In genomic region chr11:99430670-99431069, GRCm38 (mm10) we compare ENCODE assay signal across 9 mouse cellular contexts. TPM values are rescaled to one million over a fixed set of nuclear protein-coding genes. Genes with fewer than 3 reads are reported as not detected.
DNase-seq lines count a peak whose midpoint lies in the region; ATAC-seq lines count a peak whose summit lies in the region.
"Had no signal": no experiment of that assay in that cellular context is flagged by ENCODE, and none has a peak within 500 bp of the region (broad histone marks: within the 10 kb centered on the region; RNA-seq: fewer than 3 reads in every experiment).

No protein-coding gene starts in this region.

- H3K4me3 ChIP-seq in limb, embryonic 11.5 days (ENCODE audit: low read depth, low read length), result no peak overlapping the region
- no peak overlapping the region for H3K4me3 ChIP-seq in limb, embryonic 10.5 days
- H3K4me3 ChIP-seq: limb, embryonic 15.5 days had no signal

- H3K27me3 ChIP-seq in limb, embryonic 11.5 days (ENCODE audit: control insufficient read depth, insufficient read depth, low read length), result no peaks in the 10 kb centered on the region
- no peaks in the 10 kb centered on the region for H3K27me3 ChIP-seq in limb, embryonic 10.5 days (ENCODE audit: low read depth, poor library complexity, severe bottlenecking)
- H3K27me3 ChIP-seq: limb, embryonic 15.5 days had no signal

- no peaks in the 10 kb centered on the region for H3K9me3 ChIP-seq in limb, embryonic 11.5 days (ENCODE audit: control insufficient read depth, low read length)
- no peaks in the 10 kb centered on the region for H3K9me3 ChIP-seq in limb, embryonic 10.5 days (replicated peaks)
- H3K9me3 ChIP-seq: limb, embryonic 15.5 days had no signal

- no peak overlapping the region for H3K9ac ChIP-seq in limb, embryonic 11.5 days (ENCODE audit: low read length)
- H3K9ac ChIP-seq: limb, embryonic 15.5 days had no signal

- no peak for ATAC-seq in limb, embryonic 11.5 days (ENCODE audit: insufficient number of reproducible peaks, low FRiP score, low TSS enrichment, low read depth)

- no peak overlapping the region for H3K4me2 ChIP-seq in limb, embryonic 11.5 days (ENCODE audit: low read depth, severe bottlenecking)
- H3K4me2 ChIP-seq: limb, embryonic 15.5 days had no signal

- no peak overlapping the region for H3K27ac ChIP-seq in limb, embryonic 11.5 days (replicated peaks; ENCODE audit: low read depth, low read length)
- H3K27ac ChIP-seq in limb, embryonic 10.5 days, result no peak overlapping the region
- H3K27ac ChIP-seq: limb, embryonic 15.5 days had no signal

- intact Hi-C loops in left cerebral cortex, postnatal 4 days (cut with DNase I), result no loop called here

- no peaks in the 10 kb centered on the region for H3K4me1 ChIP-seq in limb, embryonic 11.5 days (ENCODE audit: control insufficient read depth, insufficient read depth, low read length)
- no peaks in the 10 kb centered on the region for H3K4me1 ChIP-seq in limb, embryonic 10.5 days
- H3K4me1 ChIP-seq: limb, embryonic 15.5 days had no signal

- DNase-seq in cerebellum, adult 18-20 months, result peak; percentile 8 to 11
- DNase-seq in cerebellum, adult 8-10 months, result no peak
- DNase-seq in limb, embryonic 11.5 days (ENCODE audit: low spot score), result peak; percentile 24
- DNase-seq in limb, embryonic 10.5 days (ENCODE audit: low spot score), result no peak
- peak; percentile 41 for DNase-seq in adrenal gland, postnatal 14 days
- peak; percentile 73 for DNase-seq in left cerebral cortex, postnatal 4 days
- no peak for DNase-seq in frontal cortex, postnatal 14 days (ENCODE audit: low spot score in 2 of 2)
- no peak for DNase-seq in spleen, postnatal 4 days (ENCODE audit: low spot score in 2 of 2)

- 55% methylated on average over 12 of the region's 12 CpGs for WGBS in limb, embryonic 11.5 days
- WGBS in limb, embryonic 10.5 days, result 55% methylated on average over 12 of the region's 12 CpGs

- H3K36me3 ChIP-seq in limb, embryonic 11.5 days (ENCODE audit: control insufficient read depth, insufficient read depth, low read length), result no peaks in the 10 kb centered on the region
- H3K36me3 ChIP-seq in limb, embryonic 10.5 days, result no peaks in the 10 kb centered on the region
- H3K36me3 ChIP-seq: limb, embryonic 15.5 days had no signal

RNA-seq across cellular contexts. Expression of gene Krt20, which starts 7.3 kb away (rescaled TPM):
- 0.32 and 0.44 TPM in 2 replicates for polyA plus RNA-seq in limb, embryonic 11.5 days (2014; fragmentation: Nextera tagmentation; extraction: Ambion mirVana)
- polyA plus RNA-seq in limb, embryonic 10.5 days (2016; fragmentation: Nextera tagmentation; extraction: Ambion mirVana), result 0.26 and 0.59 TPM in 2 replicates
- 0.30 and 0.96 TPM in 2 replicates for total RNA-seq in adrenal gland, postnatal 14 days (2021)
- not detected for total RNA-seq in left cerebral cortex, postnatal 4 days (2021)

RNA-seq across cellular contexts. Expression of gene Krt12, which starts 8.6 kb away (rescaled TPM):
- not detected in 2 replicates for polyA plus RNA-seq in limb, embryonic 11.5 days (2014; fragmentation: Nextera tagmentation; extraction: Ambion mirVana)
- polyA plus RNA-seq in limb, embryonic 10.5 days (2016; fragmentation: Nextera tagmentation; extraction: Ambion mirVana), result not detected in 2 replicates
- total RNA-seq in adrenal gland, postnatal 14 days (2021), result not detected in 2 replicates
- total RNA-seq in left cerebral cortex, postnatal 4 days (2021), result 1 to 10 TPM; 1.2 to 1.7 TPM

RNA-seq across cellular contexts. Expression of gene Krt10, which starts 41.5 kb away (rescaled TPM):
- 23.8 and 24.0 TPM in 2 replicates for polyA plus RNA-seq in limb, embryonic 11.5 days (2014; fragmentation: Nextera tagmentation; extraction: Ambion mirVana)
- polyA plus RNA-seq in limb, embryonic 10.5 days (2016; fragmentation: Nextera tagmentation; extraction: Ambion mirVana), result 18.7 and 20.5 TPM in 2 replicates
- 4.3 and 5.6 TPM in 2 replicates for total RNA-seq in adrenal gland, postnatal 14 days (2021)
- total RNA-seq in left cerebral cortex, postnatal 4 days (2021), result 10 to 100 TPM in 1 of 2 experiments, 1 to 10 TPM in 1; 9.5 to 12.3 TPM

RNA-seq across cellular contexts. Expression of gene Krt28, which starts 56.0 kb away (rescaled TPM):
- polyA plus RNA-seq in limb, embryonic 11.5 days (2014; fragmentation: Nextera tagmentation; extraction: Ambion mirVana), result 0.41 and 0.47 TPM in 2 replicates
- 0.11 and 0.20 TPM in 2 replicates for polyA plus RNA-seq in limb, embryonic 10.5 days (2016; fragmentation: Nextera tagmentation; extraction: Ambion mirVana)
- not detected in 2 replicates for total RNA-seq in adrenal gland, postnatal 14 days (2021)
- total RNA-seq in left cerebral cortex, postnatal 4 days (2021), result not detected

Comparison
In these comparisons a context has a peak if more than half of its experiments do, and no peak if none do; other contexts are left out.
1. DNase-seq: peak in cerebellum, adult 18-20 months (2 of 2), limb, embryonic 11.5 days (single experiment), adrenal gland, postnatal 14 days (single experiment) and left cerebral cortex, postnatal 4 days (single experiment); none in cerebellum, adult 8-10 months (single experiment), limb, embryonic 10.5 days (single experiment), frontal cortex, postnatal 14 days (0 of 2) and spleen, postnatal 4 days (0 of 2).